In the genomic region with DNA sequence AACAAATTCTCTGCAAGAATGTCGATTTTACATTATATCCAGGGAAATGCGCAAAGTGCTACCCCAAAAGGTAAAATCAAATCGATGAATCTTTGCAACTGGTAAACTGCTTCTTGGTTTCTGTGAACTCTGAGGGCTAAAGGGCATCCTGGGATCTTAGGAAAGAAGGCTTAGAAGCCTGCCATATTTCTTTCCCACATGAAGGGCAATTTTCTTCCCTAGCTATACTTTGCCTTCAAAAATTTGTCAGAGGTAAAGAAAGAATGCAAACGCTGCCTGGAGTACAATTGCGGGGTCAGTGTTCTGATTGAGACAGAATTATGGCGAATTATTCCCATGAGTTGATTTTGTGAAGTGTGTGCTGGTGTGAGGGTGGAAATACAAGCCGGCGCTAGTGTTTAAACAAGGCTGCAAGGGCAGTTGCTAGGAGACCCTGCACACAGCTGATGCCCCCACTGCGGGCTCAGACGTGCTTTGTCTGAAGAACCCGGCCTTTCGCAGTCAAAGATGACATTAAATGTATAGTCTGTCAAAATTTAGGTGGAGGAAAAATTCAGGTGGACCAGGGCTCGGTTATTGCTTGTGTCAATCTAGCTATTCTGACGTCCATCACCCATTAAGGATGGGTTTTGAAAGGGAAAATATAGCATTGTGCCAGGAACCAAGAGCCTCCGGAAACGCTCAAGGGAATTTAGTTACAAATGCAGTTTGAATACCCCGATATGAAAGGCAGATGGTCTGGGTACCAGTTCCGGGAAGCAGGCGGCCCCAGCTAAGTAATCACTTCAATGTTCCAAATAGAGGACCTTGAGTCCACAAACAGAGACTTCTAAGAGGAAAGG, we compare ENCODE assay signal across 8 mouse cellular contexts. TPM values are rescaled to one million over a fixed set of nuclear protein-coding genes. Genes with fewer than 3 reads are reported as not detected.
DNase-seq lines count a peak whose midpoint lies in the region; ATAC-seq lines count a peak whose summit lies in the region.

A gene (plus strand): TSS at position 51 of the 842 bp plus-strand sequence.

- no peaks in the 10 kb centered on the region for H3K9me3 ChIP-seq in heart, embryonic 15.5 days (replicated peaks)
- no peaks in the 10 kb centered on the region for H3K9me3 ChIP-seq in hindbrain, embryonic 10.5 days
- H3K9me3 ChIP-seq in megakaryocyte, embryonic 14.5 days, result no peaks in the 10 kb centered on the region

- ATAC-seq in heart, embryonic 15.5 days (replicated peaks; ENCODE audit: insufficient number of reproducible peaks, insufficient read depth, low FRiP score, low read depth), result no peak

- H3K4me2 ChIP-seq in heart, embryonic 15.5 days, result peak within 1 kb of the TSS; percentile 80

- peak within 1 kb of the TSS; percentile 4; the same call in 1 of the 2 replicates for H3K27ac ChIP-seq in heart, embryonic 15.5 days
- peak within 1 kb of the TSS; percentile 93 for H3K27ac ChIP-seq in hindbrain, embryonic 10.5 days

- H3K36me3 ChIP-seq in heart, embryonic 15.5 days, result no peaks in the 10 kb centered on the region
- H3K36me3 ChIP-seq in hindbrain, embryonic 10.5 days, result no peaks in the 10 kb centered on the region
- H3K36me3 ChIP-seq in megakaryocyte, embryonic 14.5 days (replicated peaks; ENCODE audit: low read length), result no peaks in the 10 kb centered on the region

- peak within 1 kb of the TSS; percentile 49 for H3K4me3 ChIP-seq in heart, embryonic 15.5 days
- H3K4me3 ChIP-seq in hindbrain, embryonic 10.5 days, result peak within 1 kb of the TSS; percentile 47
- H3K4me3 ChIP-seq in megakaryocyte, embryonic 14.5 days (replicated peaks), result peak within 1 kb of the TSS; percentile 38

- H3K4me1 ChIP-seq in heart, embryonic 15.5 days (replicated peaks), result peaks cover 20% of the 10 kb centered on the region
- H3K4me1 ChIP-seq in hindbrain, embryonic 10.5 days (replicated peaks), result peaks cover 69% of the 10 kb centered on the region
- peaks cover 23% of the 10 kb centered on the region for H3K4me1 ChIP-seq in megakaryocyte, embryonic 14.5 days

- 13% methylated on average over 19 of the region's 19 CpGs for WGBS in heart, embryonic 15.5 days
- 5% methylated on average over 19 of the region's 19 CpGs for WGBS in hindbrain, embryonic 10.5 days

- DNase-seq in heart, adult 9 months (ENCODE audit: low spot score in 2 of 2), result no peak
- DNase-seq in embryo, embryonic 11 days, result peak; percentile 83
- peak; percentile 83 for DNase-seq in hindbrain, embryonic 10.5 days (ENCODE audit: low spot score)
- DNase-seq in frontal cortex, postnatal 14 days (ENCODE audit: low spot score in 2 of 2), result no peak
- DNase-seq in urinary bladder, adult 2 months (ENCODE audit: low spot score), result no peak
- no peak for DNase-seq in spleen, postnatal 14 days (ENCODE audit: low spot score in 2 of 2)

- no peaks in the 10 kb centered on the region for H3K27me3 ChIP-seq in heart, embryonic 15.5 days
- no peaks in the 10 kb centered on the region for H3K27me3 ChIP-seq in hindbrain, embryonic 10.5 days (ENCODE audit: insufficient read depth, poor library complexity, severe bottlenecking)
- peaks cover 4% of the 10 kb centered on the region for H3K27me3 ChIP-seq in megakaryocyte, embryonic 14.5 days (replicated peaks)

- peak within 1 kb of the TSS; percentile 9; the same call in 1 of the 2 replicates for H3K9ac ChIP-seq in heart, embryonic 15.5 days

RNA-seq across cellular contexts. Expression of the gene that starts here (rescaled TPM):
- 26.4 and 27.4 TPM in 2 replicates for polyA plus RNA-seq in heart, embryonic 15.5 days (2015; fragmentation: Nextera tagmentation; extraction: Ambion mirVana)
- 22.0 and 24.3 TPM in 2 replicates for polyA plus RNA-seq in hindbrain, embryonic 10.5 days (2016; fragmentation: Nextera tagmentation; extraction: Ambion mirVana)
- polyA plus RNA-seq in megakaryocyte, embryonic 14.5 days (2012; ENCODE audit: insufficient read depth, low replicate concordance), result not detected in 2 replicates
- 1.5 and 1.6 TPM in 2 replicates for polyA plus RNA-seq in urinary bladder, adult 2 months (2012; rRNA removed)

Comparison
In these comparisons a context has a peak if more than half of its experiments do, and no peak if none do; other contexts are left out.
1. DNase-seq: peak in embryo, embryonic 11 days (single experiment) and hindbrain, embryonic 10.5 days (single experiment); none in heart, adult 9 months (0 of 2), frontal cortex, postnatal 14 days (0 of 2), urinary bladder, adult 2 months (single experiment) and spleen, postnatal 14 days (0 of 2).
2. Peak in every context shown above with its lines, with median percentiles within 50 percentile points of each other: H3K4me3 ChIP-seq.